Mouse (Mus musculus): Measurements from ENCODE around the gene Pwp2.

DNA sequence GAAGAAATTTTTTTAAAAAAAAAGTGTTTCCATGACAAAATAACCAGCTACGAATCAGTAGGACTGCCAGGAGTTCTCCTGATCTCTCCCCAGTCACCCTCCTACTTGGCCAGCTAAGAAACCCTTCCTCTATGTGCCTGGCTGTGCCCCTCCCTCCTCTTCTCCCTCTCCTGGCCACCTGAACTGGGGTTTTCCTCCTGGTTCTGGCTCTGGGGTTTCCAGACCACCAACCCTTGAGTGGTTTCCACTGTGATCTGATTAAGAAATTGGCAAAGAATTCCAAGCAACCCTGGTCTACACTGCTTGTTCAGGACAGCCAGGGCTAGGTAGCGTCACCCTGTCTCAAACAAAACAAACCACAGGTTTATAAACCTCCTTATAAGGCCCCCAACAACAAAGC is 56.3 kb downstream of the Pwp2 start:
- TF ChIP-seq RAD21 (IDR thresholded peaks at IDR 0.05; ENCODE audit: low read depth, low read length) (no peak), TAL1 (IDR thresholded peaks at IDR 0.05; ENCODE audit: low read length) (no peak), MYC (IDR thresholded peaks at IDR 0.05; ENCODE audit: low read depth, low read length) (no peak), POLR2A (IDR thresholded peaks at IDR 0.05; ENCODE audit: control insufficient read depth in 1 of 2, insufficient read depth in 1 of 2, low read depth in 1 of 2, low read length in 2 of 2, poor library complexity in 1 of 2) (no peak)

All from MEL (cell line).